Mouse (Mus musculus) forebrain, embryonic 11.5 days (tissue): Measurements from ENCODE around the gene Smg6. TPM values are rescaled to one million over a fixed set of nuclear protein-coding genes. Genes with fewer than 3 reads are reported as not detected.

ENCODE experiments used
- ATAC-seq: fragments of 200-750 bp; cut with Nextera tagmentation; replicated peaks from 2 replicates; pipeline ENCODE4 v1.8.0; 2017; ENCODE audit warnings: moderate TSS enrichment; ENCODE audit not compliant: low FRiP score
- DNase-seq: peaks from one replicate; pipeline ENCODE4 v3.0.0-alpha.2; 2017; ENCODE audit warnings: low spot score
- H3K27ac ChIP-seq: fragments of 300-500 bp; sonication (generic); 2 replicates; pipeline ENCODE4 v1.5.1; 2014; ENCODE audit warnings: low read depth, low read length
- H3K27me3 ChIP-seq: fragments of 300-500 bp; sonication (generic); 2 replicates; pipeline ENCODE4 v1.6.1; 2014; ENCODE audit warnings: mild to moderate bottlenecking, low read length, mixed read lengths; ENCODE audit not compliant: control insufficient read depth, insufficient read depth
- H3K36me3 ChIP-seq: fragments of 300-500 bp; sonication (generic); 2 replicates; pipeline ENCODE4 v1.6.1; 2014; ENCODE audit warnings: mild to moderate bottlenecking, low read length, moderate library complexity, mixed read lengths; ENCODE audit not compliant: control insufficient read depth, insufficient read depth
- H3K4me1 ChIP-seq: fragments of 300-500 bp; sonication (generic); replicated peaks from 2 replicates; pipeline ENCODE4 v1.6.1; 2014; ENCODE audit warnings: low read length, mixed read lengths; ENCODE audit not compliant: control insufficient read depth, insufficient read depth
- H3K4me2 ChIP-seq: fragments of 300-500 bp; sonication (generic); 2 replicates; pipeline ENCODE4 v1.6.1; 2014; ENCODE audit warnings: low read depth, mild to moderate bottlenecking, low read length, moderate library complexity, mixed read lengths; ENCODE audit not compliant: severe bottlenecking
- H3K4me3 ChIP-seq: fragments of 300-500 bp; sonication (generic); 2 replicates; pipeline ENCODE4 v1.5.1; 2014; ENCODE audit warnings: low read depth, low read length
- H3K9ac ChIP-seq: fragments of 300-500 bp; sonication (generic); 2 replicates; pipeline ENCODE4 v1.6.1; 2014; ENCODE audit warnings: low read length
- H3K9me3 ChIP-seq: fragments of 300-500 bp; sonication (generic); 2 replicates; pipeline ENCODE4 v1.6.1; 2016; ENCODE audit warnings: low read length, mixed read lengths; ENCODE audit not compliant: control insufficient read depth
- WGBS: fragments of 180-500 bp; shearing (Covaris S2); extraction: QIAGEN DNeasy Blood & Tissue Kit; methylation state at CpG from one replicate; pipeline ENCODE4 v1.1.7; 2014; 5-methylcytosine and 5-hydroxymethylcytosine counted together
- polyA plus RNA-seq: library from polyadenylated mRNA; unstranded; fragments of >200 nt; fragmentation: Nextera tagmentation; extraction: Ambion mirVana; gene quantifications from 2 replicates; pipeline ENCODE4 v1.2.1, GENCODE M21; 2014

The Smg6 gene
- polyA plus RNA-seq, 1 experiment from 2014 or later: 19.8 TPM

DNA sequence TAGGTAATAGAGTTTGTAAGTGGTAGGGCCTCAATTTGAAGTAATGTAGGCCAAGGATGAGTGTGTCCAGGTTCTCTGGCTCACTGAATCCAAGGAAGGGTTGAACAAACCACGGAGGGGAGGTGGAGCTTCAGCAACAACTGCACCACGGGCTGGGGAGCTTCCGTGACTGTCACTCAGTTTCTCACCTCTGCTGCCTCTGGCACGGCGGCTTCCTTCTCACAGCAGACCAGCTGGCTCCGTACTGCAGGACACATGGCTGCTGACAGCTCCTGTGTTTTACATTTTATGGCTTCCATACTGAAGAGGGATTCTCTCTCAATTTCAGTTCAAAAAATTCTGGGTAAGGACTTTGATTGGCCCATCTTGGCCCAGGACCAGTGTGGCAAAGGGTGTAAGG is 6.4 kb upstream of the Smg6 start:
- no peaks in the 10 kb centered on the region for H3K36me3 ChIP-seq
- H3K9ac ChIP-seq: no peak overlapping the region
- H3K27ac ChIP-seq: no peak overlapping the region
- H3K4me1 ChIP-seq: no peaks in the 10 kb centered on the region
- DNase-seq (no peak), ATAC-seq (no peak)
- no peaks in the 10 kb centered on the region for H3K27me3 ChIP-seq
- H3K9me3 ChIP-seq: no peaks in the 10 kb centered on the region
- WGBS: 89% methylated on average over 6 of the region's 6 CpGs
- H3K4me3 ChIP-seq: no peak overlapping the region
- H3K4me2 ChIP-seq: no peak overlapping the region

DNA sequence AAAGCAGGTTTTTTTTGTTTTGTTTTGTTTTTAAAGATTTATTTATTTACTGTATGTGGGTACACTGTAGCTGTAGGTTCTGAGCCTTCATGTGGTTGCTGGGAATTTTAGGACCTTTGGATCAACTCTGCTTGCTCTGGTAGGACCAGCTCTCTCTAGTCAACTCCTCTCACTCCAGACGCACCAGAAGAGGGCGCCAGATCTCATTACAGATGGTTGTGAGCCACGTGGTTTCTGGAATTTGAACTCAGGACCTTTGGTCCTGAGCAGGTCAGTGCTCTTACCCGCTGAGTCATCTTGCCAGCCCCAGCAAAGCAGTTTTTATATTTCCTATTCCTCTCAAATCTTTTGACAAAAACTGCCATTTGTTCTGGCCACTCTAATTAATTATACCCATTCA is 1.5 kb upstream of the Smg6 start:
- Histone ChIP-seq H3K9ac (no peak overlapping the region), H3K27ac (no peak overlapping the region), H3K4me2 (no peak overlapping the region), H3K9me3 (no peaks in the 10 kb centered on the region), H3K36me3 (no peaks in the 10 kb centered on the region), H3K4me3 (no peak overlapping the region), H3K27me3 (no peaks in the 10 kb centered on the region), H3K4me1 (no peaks in the 10 kb centered on the region)
- 71% methylated on average over 4 of the region's 4 CpGs for WGBS
- DNase-seq: no peak
- ATAC-seq: no peak

DNA sequence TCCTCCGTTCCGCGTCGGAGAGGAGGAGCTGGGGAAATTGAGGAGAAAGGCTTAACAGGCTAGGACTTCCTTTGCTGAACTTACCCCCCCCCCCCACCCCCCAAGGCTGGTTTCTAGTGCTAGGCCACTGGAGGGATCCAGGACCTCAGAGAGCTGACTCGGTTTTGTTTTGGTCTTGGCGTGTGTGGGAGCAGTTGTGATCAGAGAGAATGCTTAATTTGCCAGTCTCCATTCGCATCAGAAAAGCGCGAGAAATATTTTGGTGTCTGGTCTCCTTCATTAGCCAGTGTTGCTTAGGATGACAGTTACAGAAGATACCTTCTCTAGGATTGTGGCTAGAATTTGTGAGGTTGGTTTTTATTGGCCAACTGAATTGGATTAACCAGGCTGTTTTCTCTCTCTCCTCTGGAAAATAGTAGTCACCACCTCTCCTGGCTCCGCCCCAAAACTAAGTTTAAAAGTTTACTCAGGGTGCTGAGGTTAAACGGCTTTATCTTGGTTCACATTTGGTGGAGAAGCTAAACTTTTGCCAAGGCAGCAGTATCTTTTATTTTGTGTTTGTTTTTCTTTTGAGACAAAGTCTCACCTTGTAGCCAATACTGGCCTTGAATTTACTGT is 874 bp downstream of the Smg6 start:
- 10% methylated on average over 11 of the region's 11 CpGs for WGBS
- Histone ChIP-seq H3K4me3 (peak overlapping the region; percentile 72), H3K36me3 (no peaks in the 10 kb centered on the region; the same call in 1 of the 2 replicates), H3K4me2 (peak overlapping the region; percentile 53), H3K4me1 (no peaks in the 10 kb centered on the region), H3K9me3 (no peaks in the 10 kb centered on the region), H3K27ac (peak overlapping the region; percentile 96), H3K9ac (peak overlapping the region; percentile 79), H3K27me3 (no peaks in the 10 kb centered on the region)
- DNase-seq: no peak
- peak; percentile 20; the same call in 1 of the 2 replicates for ATAC-seq

DNA sequence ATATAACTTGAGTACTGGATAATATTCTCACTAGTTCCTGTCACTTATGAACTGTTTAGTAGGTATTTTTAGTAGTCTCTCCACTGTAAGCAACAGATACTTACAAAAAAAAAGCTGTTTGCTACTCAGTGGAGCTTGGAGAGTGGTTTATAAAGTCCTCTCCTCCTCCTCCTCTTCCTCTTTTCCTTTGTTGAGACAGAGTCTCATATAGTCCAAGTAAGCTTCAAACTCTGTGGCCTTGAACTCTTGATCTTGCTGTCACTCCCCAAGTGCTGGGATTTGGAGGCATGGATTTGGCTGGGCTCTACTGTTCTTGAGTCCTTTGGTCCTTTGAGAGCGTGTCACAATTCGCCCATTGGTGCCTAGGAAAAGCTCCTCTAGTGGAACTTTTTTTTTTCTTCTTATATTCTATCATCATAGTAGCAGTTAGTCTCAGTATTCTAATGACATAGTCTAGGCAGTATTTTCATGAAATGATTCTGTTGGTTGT is 1.7 kb downstream of the Smg6 start:
- WGBS: 96% methylated on average over 2 of the region's 2 CpGs

DNA sequence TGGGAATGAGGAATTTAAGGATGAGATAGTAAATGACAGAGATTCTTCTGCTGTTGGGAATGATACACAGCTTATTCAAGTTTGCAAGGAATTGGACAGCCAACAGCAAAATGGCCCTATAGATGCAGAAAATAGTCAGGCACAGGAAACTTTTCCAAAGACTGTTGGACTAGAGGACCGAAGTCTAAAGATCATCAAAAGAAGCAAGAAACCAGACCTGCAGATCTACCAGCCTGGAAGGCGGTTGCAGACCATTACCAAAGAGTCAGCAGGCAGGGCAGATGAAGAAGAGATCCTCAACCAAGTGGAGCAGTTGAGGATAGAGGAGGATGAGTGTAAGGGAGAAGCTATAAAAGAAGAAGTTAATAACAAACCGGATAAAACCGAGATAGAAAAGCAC is 3.5 kb downstream of the Smg6 start:
- ATAC-seq: no peak
- no peak for DNase-seq
- no peak overlapping the region for H3K27ac ChIP-seq
- 93% methylated on average over 4 of the region's 4 CpGs for WGBS
- no peak overlapping the region for H3K9ac ChIP-seq
- H3K4me1 ChIP-seq: no peaks in the 10 kb centered on the region
- no peak overlapping the region for H3K4me2 ChIP-seq
- no peaks in the 10 kb centered on the region for H3K9me3 ChIP-seq
- H3K27me3 ChIP-seq: no peaks in the 10 kb centered on the region
- H3K36me3 ChIP-seq: no peaks in the 10 kb centered on the region; the same call in 1 of the 2 replicates
- H3K4me3 ChIP-seq: no peak overlapping the region

More for the DNA sequence above, 1.7 kb downstream of the Smg6 start:
- Histone ChIP-seq H3K27ac (no peak overlapping the region), H3K4me3 (no peak overlapping the region), H3K4me2 (no peak overlapping the region), H3K9me3 (no peaks in the 10 kb centered on the region), H3K36me3 (no peaks in the 10 kb centered on the region; the same call in 1 of the 2 replicates), H3K27me3 (no peaks in the 10 kb centered on the region), H3K9ac (no peak overlapping the region), H3K4me1 (no peaks in the 10 kb centered on the region)
- ATAC-seq (no peak), DNase-seq (no peak)

DNA sequence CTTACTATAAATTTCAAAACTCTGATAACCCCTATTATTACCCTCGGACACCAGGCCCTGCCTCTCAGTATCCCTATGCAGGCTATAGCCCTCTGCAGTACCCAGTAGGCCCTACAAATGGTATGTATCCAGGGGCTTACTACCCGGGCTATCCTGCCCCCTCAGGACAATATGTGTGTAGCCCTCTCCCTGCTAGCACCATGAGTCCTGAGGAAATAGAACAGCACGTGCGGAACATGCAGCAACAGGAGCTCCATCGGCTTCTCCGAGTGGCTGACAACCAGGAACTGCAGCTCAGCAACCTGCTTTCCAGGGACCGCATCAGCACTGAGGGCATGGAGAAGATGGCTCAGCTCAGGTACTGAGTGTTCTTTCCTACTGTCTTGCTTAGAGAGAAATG is 4.8 kb downstream of the Smg6 start:
- no peak overlapping the region for H3K4me3 ChIP-seq
- 90% methylated on average over 7 of the region's 7 CpGs for WGBS
- ATAC-seq: no peak

DNA sequence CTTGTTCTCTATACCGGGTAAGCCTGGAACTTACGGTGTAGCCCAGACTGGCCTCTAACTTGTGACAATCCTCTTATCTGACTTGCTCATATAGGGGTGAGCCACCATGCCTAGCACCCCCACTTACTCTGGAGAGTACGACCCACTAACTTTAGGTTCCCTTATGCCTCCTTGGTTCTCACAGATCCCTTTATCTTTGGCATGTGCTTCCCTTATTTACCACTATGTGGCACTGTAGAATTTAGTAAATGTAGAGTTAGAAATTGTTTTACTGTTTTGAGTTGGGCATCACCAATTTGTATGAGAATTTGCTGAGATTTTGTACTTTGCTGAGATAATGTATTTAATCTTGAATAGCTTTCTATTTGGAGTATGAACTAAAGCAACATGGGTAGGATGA is 20.7 kb downstream of the Smg6 start:
- DNase-seq (no peak), ATAC-seq (no peak)
- Histone ChIP-seq H3K4me1 (no peaks in the 10 kb centered on the region), H3K9me3 (no peaks in the 10 kb centered on the region), H3K36me3 (no peaks in the 10 kb centered on the region; the same call in 1 of the 2 replicates), H3K9ac (no peak overlapping the region), H3K27me3 (no peaks in the 10 kb centered on the region), H3K4me3 (no peak overlapping the region), H3K4me2 (no peak overlapping the region), H3K27ac (no peak overlapping the region)
- WGBS: 79% methylated on average over 3 of the region's 3 CpGs

More for the DNA sequence above, 4.8 kb downstream of the Smg6 start:
- Histone ChIP-seq H3K27me3 (no peaks in the 10 kb centered on the region), H3K9me3 (no peaks in the 10 kb centered on the region), H3K4me2 (no peak overlapping the region), H3K4me1 (no peaks in the 10 kb centered on the region), H3K27ac (no peak overlapping the region), H3K36me3 (peaks cover 5% of the 10 kb centered on the region), H3K9ac (no peak overlapping the region)
- DNase-seq: no peak

DNA sequence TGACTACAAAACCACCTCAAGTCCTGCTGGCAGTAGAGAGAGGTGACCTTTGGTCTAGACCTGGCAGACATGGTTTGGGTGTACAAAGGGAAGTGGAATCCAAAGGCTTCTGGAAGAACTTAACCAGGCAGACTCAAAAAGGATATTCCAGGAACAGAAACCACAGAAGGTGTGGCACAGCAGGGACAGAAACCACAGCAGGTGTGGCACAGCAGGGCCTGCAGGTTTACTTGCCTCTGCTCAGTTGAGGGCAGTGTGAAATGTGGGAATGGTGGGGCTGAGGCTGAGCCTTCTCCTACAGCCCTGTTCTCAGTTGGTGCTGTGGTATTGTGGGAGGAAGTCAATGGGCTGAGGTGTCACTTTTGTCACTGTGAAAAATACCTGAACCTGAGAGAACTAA is 29.3 kb downstream of the Smg6 start:
- H3K27ac ChIP-seq: no peak overlapping the region

DNA sequence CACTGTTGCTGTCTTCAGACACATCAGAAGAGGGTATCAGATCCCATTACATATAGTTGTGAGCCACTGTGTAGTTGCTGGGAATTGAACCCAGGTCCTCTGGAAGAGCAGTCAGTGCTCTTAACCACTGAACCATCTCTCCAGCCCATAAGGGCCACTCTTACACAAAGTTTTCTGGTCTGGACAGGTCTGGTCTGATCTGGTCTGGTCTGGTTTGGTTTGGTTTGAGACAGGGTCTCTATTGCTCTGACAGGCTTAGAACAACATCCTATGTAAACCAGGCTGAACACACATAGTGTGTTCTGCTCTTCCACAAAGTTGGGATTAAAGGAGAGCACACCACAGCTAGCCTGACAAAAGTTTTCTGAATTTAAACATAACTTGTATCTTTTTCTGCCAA is 30.4 kb downstream of the Smg6 start:
- H3K4me2 ChIP-seq: no peak overlapping the region
- no peak for ATAC-seq
- no peak overlapping the region for H3K9ac ChIP-seq
- H3K36me3 ChIP-seq: no peaks in the 10 kb centered on the region; the same call in 1 of the 2 replicates
- H3K27ac ChIP-seq: no peak overlapping the region
- no peaks in the 10 kb centered on the region for H3K4me1 ChIP-seq
- no peak for DNase-seq
- no peaks in the 10 kb centered on the region for H3K27me3 ChIP-seq
- no peak overlapping the region for H3K4me3 ChIP-seq
- H3K9me3 ChIP-seq: no peaks in the 10 kb centered on the region

More for the DNA sequence above, 29.3 kb downstream of the Smg6 start:
- Histone ChIP-seq H3K4me1 (no peaks in the 10 kb centered on the region), H3K4me2 (no peak overlapping the region), H3K9me3 (no peaks in the 10 kb centered on the region), H3K9ac (no peak overlapping the region), H3K27me3 (no peaks in the 10 kb centered on the region), H3K36me3 (no peaks in the 10 kb centered on the region; the same call in 1 of the 2 replicates), H3K4me3 (no peak overlapping the region)
- DNase-seq (no peak), ATAC-seq (no peak)
